Mouse (Mus musculus) gastrocnemius, adult 2 months (tissue): ENCODE measurements at regions not wholly inside any gene's neighbourhood (a gene's known extent, or its start where the extent isn't known, plus 50 kb on each side); places are given as distances from the start of the nearest gene placed in this dataset.

Experiments used
- DNase-seq: peaks from one replicate; pipeline ENCODE4 v3.0.0; 2022
- H3K27ac ChIP-seq: fragments of 200-600 bp; 2 replicates; pipeline ENCODE4 v1.8.1; 2022; ENCODE audit warnings: mild to moderate bottlenecking
- H3K4me3 ChIP-seq: fragments of 200-600 bp; 2 replicates; pipeline ENCODE4 v1.8.1; 2022; ENCODE audit warnings: mild to moderate bottlenecking, moderate library complexity
- CTCF ChIP-seq: fragments of 200-600 bp; IDR thresholded peaks from 2 replicates; pipeline ENCODE4 v1.8.1; 2022; ENCODE audit warnings: antibody characterized with exemption, mild to moderate bottlenecking, moderate library complexity
- intact Hi-C: fragments of 180-260 bp; cut with DNase I; formaldehyde crosslinking; loops from one replicate; pipeline ENCODE4 v1.15.1; 2025

- TF ChIP-seq CTCF, result no peak
- DNase-seq, result no peak
- Histone ChIP-seq H3K27ac (no peak overlapping the region), H3K4me3 (no peak overlapping the region)
- intact Hi-C loops, result no loop called here
These were observed 53.5 kb upstream of the Ptpn1 start for GRCm38 (mm10) chr2:167878255-167878865.

- H3K4me3 ChIP-seq, result no peak overlapping the region
- DNase-seq, result no peak
- intact Hi-C loops, result no loop called here
These were observed 54.5 kb upstream of the Ptpn1 start for GRCm38 (mm10) chr2:167877254-167877870.

GRCm38 (mm10) chr2:167872507-167872906 lies 59.4 kb upstream of the Ptpn1 start:
- no peak for DNase-seq
- TF ChIP-seq CTCF, result no peak

More at GRCm38 (mm10) chr2:167877254-167877870, 54.5 kb upstream of the Ptpn1 start:
- no peak overlapping the region for H3K27ac ChIP-seq
- TF ChIP-seq CTCF, result no peak

GRCm38 (mm10) chr2:167870153-167870552 lies 61.7 kb upstream of the Ptpn1 start:
- no peak for TF ChIP-seq CTCF
- H3K27ac ChIP-seq, result no peak overlapping the region
- DNase-seq, result no peak
- H3K4me3 ChIP-seq, result no peak overlapping the region
- intact Hi-C loops, result no loop called here

More at GRCm38 (mm10) chr2:167872507-167872906, 59.4 kb upstream of the Ptpn1 start:
- H3K4me3 ChIP-seq, result no peak overlapping the region
- intact Hi-C loops, result no loop called here
- no peak overlapping the region for H3K27ac ChIP-seq

- intact Hi-C loops, result no loop called here
- Histone ChIP-seq H3K4me3 (no peak overlapping the region), H3K27ac (peak overlapping the region; percentile 31)
- peak; percentile 47 for TF ChIP-seq CTCF
- peak; percentile 83 for DNase-seq
These were observed 65.1 kb upstream of the Ptpn1 start for GRCm38 (mm10) chr2:167866751-167867150.

GRCm38 (mm10) chr2:167865525-167865924 lies 66.3 kb upstream of the Ptpn1 start:
- DNase-seq, result no peak
- H3K27ac ChIP-seq, result no peak overlapping the region; the same call in 1 of the 2 replicates
- no peak overlapping the region for H3K4me3 ChIP-seq
- intact Hi-C loops, result loop anchor here (2.0 kb wide), 1 partner anchor 21 kb away; no protein-coding TSS in a partner anchor
- TF ChIP-seq CTCF, result no peak

- H3K27ac ChIP-seq, result peak overlapping the region; percentile 48
- TF ChIP-seq CTCF, result no peak
- intact Hi-C loops, result loop anchor here (2.0 kb wide), 1 partner anchor 22 kb away; no protein-coding TSS in a partner anchor
- no peak overlapping the region for H3K4me3 ChIP-seq
- DNase-seq, result no peak
These were observed 67.2 kb upstream of the Ptpn1 start for GRCm38 (mm10) chr2:167864672-167865071.

GRCm38 (mm10) chr2:167864228-167864627 lies 67.6 kb upstream of the Ptpn1 start:
- Histone ChIP-seq H3K4me3 (no peak overlapping the region), H3K27ac (peak overlapping the region; percentile 48)
- no peak for TF ChIP-seq CTCF
- intact Hi-C loops, result loop anchor here (2.0 kb wide), 1 partner anchor 23 kb away; no protein-coding TSS in a partner anchor
- no peak for DNase-seq

- H3K27ac ChIP-seq, result peak overlapping the region; percentile 48
- intact Hi-C loops, result loop anchor here (2.0 kb wide), 1 partner anchor 23 kb away; no protein-coding TSS in a partner anchor
These were observed 68.2 kb upstream of the Ptpn1 start for GRCm38 (mm10) chr2:167863616-167864015.

GRCm38 (mm10) chr2:167861178-167861520 lies 70.7 kb upstream of the Ptpn1 start:
- H3K4me3 ChIP-seq, result peak overlapping the region; percentile 45; the same call in 1 of the 2 replicates
- H3K27ac ChIP-seq, result peak overlapping the region; percentile 95
- TF ChIP-seq CTCF, result no peak
- intact Hi-C loops, result no loop called here
- no peak for DNase-seq

More at GRCm38 (mm10) chr2:167863616-167864015, 68.2 kb upstream of the Ptpn1 start:
- no peak for TF ChIP-seq CTCF
- H3K4me3 ChIP-seq, result no peak overlapping the region
- DNase-seq, result no peak

GRCm38 (mm10) chr2:167860457-167861177 lies 71.2 kb upstream of the Ptpn1 start:
- peak overlapping the region; percentile 45 for H3K4me3 ChIP-seq

GRCm38 (mm10) chr2:167859575-167859974 lies 72.3 kb upstream of the Ptpn1 start:
- no peak for TF ChIP-seq CTCF
- Histone ChIP-seq H3K4me3 (no peak overlapping the region), H3K27ac (peak overlapping the region; percentile 95)
- DNase-seq, result no peak
- intact Hi-C loops, result no loop called here

More at GRCm38 (mm10) chr2:167860457-167861177, 71.2 kb upstream of the Ptpn1 start:
- peak overlapping the region; percentile 95 for H3K27ac ChIP-seq
- intact Hi-C loops, result no loop called here
- peak; percentile 27; the same call in 1 of the 2 replicates for TF ChIP-seq CTCF
- DNase-seq, result peak; percentile 99

GRCm38 (mm10) chr2:167858346-167858745 lies 73.5 kb upstream of the Ptpn1 start:
- no peak for DNase-seq
- intact Hi-C loops, result no loop called here
- no peak overlapping the region for H3K4me3 ChIP-seq
- no peak for TF ChIP-seq CTCF
- peak overlapping the region; percentile 95; the same call in 1 of the 2 replicates for H3K27ac ChIP-seq
